Mouse (Mus musculus) adrenal gland, adult (tissue): Measurements from ENCODE around the gene Hnrnpl.

Experiments
- DNase-seq, 2 experiments: peaks; one replicate each; pipeline ENCODE4 v3.0.0; 2022 to 2023; ENCODE audit warnings: low spot score in 1 of 2; ENCODE audit not compliant: inconsistent age in 2 of 2

Gene Hnrnpl

DNA sequence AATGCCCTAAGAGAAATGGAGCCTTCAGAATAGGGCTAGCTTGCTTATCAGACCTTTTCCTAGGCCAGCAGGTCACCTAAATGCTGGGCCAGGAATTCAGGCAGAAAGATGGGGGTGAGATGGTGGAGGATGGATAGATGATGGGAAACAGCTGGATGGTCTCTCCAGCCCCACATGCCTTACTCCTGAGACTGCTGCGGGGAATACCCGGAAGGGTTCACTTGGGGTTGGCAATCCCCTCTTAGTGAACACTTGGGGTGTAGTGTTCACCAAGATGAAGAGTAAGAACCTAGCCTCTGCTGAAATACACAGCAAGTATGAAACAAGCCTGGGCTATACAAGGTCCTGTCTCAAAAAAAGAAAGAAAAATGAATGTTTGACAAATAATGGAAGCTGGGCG is 19.1 kb upstream of the Hnrnpl start:
- no peak for DNase-seq

DNA sequence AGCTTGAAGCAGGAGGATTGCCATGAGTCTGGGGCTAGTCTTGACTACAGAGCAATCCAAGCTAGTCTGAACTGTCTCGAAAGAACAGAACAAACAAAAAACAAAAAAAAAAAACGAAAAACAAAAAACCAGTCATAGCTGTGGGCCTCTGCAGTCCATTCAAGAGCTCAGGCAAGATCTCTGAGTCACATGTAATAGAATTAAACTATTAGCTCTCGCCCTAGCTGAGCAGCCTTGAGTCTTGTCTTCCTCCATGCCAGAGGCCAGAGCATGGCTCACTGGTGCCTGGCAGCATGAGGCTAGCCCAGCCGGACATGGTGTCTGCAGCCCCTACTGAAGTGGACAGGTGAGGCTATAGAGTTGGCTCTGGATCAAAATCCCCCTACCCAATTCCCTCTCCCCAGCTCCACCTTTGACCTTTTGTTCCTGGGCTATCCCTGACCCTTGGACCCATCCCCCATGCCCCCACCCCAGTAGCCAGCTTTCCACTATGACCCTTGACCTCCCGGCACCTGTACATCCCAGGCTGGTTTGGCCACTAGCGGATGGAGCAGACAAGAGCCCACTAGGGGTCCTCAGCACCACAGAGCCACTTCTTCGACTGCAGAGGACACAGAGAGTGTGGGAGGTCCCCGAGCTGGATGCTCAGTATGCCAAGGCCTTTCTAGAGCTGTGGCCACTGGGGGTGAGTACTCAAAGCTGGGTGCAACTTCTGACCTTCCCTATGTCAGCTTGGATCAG is 18.1 kb upstream of the Hnrnpl start:
- DNase-seq: peak in 1 of 2 experiments; percentile 59

DNA sequence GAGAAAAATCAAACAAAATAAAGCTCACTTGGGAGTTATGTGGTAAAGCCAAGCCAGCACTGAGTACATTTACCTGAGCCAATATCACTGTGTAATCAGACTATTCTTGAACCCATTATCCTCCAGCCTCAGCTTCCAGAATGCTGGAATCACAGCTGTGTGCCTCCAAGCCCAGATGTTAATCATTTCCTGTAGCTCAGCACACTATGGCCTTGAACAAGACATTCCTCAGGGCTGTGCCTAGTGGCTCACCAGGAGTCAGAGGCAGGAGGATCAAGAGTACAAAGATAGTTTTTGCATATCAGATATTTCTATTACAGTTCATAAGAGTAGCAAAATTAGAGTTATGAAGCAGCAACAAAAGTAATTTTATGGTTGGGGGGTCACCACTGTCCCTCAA is 16.6 kb upstream of the Hnrnpl start:
- DNase-seq: peak in 1 of 2 experiments; percentile 51

GRCm38 (mm10) chr7:28792391-28793185 is 15.8 kb upstream of the Hnrnpl start:
- DNase-seq: peak in 1 of 2 experiments; percentile 39

DNA sequence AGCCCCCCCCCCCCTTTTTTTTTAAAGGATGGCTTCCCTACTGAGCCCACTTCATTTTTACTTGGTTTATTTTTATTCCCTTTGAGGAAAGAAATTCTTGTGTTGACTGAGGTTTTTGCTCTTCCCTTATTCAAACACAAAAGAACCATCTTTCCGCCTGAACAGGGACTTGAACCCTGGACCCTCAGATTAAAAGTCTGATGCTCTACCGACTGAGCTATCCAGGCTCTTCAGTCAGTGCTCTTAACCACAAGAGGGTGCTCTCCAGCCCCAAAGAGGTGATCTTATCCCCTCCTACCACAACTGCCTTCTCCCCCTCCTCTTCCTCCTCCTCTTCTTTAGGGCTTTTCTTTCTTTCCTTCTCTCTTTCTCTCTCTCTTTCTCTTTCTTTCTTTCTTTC is 14.5 kb upstream of the Hnrnpl start:
- peak in 1 of 2 experiments; percentile 67 for DNase-seq

DNA sequence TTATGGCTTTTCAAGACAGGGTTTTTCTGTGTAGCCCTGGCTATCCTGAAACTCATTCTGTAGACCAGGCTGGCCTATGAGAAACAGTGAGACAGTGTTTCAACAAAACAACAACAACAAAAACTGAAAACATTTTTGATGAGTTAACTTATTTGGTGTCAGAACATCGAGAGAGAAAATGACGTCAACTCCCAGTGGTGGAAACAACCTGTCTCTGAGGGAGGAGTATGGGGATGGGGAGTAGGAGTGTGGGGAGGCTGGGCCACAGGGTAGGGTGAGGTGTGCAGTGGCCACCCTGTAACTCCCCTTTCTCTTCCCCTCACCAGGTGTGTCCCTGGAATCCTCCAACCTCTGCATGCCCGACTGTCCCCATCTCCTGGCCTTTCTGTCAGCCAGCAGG is 13.8 kb upstream of the Hnrnpl start:
- no peak for DNase-seq

DNA sequence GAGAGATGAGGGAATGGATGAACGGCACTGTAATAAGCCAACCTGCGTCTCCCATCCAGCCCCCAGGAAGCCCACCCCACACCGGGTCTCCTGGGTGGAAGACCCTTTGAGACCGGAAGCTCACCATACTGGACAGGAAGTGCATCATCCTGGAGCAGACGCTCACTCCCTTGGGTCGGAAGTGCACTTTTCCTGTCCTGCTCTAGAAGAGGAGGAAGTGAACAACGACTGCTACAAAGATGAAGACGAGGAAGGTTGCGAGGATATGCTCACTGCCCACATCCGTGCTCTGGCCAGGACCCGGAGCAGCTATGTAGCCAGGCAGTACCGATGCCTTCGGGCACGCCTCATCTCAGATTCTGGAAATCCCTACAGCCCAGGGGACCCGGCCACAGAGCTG is 12.5 kb upstream of the Hnrnpl start:
- peak in 1 of 2 experiments; percentile 61 for DNase-seq

GRCm38 (mm10) chr7:28796562-28796975 is 11.8 kb upstream of the Hnrnpl start:
- peak; percentile 91 to 95 for DNase-seq

DNA sequence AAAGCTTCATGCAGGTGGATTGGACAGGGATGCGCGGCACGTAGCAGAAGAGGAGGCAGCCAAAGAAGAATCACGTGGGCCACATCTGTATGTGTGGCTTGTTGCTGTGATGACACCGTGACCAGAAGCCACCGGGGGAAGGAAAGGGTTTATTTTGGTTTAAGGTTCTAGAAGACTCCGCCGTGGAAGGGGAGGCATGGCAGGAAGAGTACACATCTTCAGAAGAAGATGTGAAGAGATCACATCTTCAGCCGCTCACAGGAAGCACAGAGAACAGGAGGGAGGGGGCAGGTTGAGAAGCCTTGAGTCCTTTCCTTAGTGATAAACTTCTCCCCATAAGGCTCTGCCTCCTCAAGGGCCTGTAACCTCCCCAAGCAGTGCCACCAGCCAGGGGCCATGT is 8.3 kb upstream of the Hnrnpl start:
- no peak for DNase-seq

GRCm38 (mm10) chr7:28801451-28801850 is 6.9 kb upstream of the Hnrnpl start:
- no peak for DNase-seq

- DNase-seq: peak in 1 of 2 experiments; percentile 61
Observed at GRCm38 (mm10) chr7:28801901-28802670, 6.3 kb upstream of the Hnrnpl start.

DNA sequence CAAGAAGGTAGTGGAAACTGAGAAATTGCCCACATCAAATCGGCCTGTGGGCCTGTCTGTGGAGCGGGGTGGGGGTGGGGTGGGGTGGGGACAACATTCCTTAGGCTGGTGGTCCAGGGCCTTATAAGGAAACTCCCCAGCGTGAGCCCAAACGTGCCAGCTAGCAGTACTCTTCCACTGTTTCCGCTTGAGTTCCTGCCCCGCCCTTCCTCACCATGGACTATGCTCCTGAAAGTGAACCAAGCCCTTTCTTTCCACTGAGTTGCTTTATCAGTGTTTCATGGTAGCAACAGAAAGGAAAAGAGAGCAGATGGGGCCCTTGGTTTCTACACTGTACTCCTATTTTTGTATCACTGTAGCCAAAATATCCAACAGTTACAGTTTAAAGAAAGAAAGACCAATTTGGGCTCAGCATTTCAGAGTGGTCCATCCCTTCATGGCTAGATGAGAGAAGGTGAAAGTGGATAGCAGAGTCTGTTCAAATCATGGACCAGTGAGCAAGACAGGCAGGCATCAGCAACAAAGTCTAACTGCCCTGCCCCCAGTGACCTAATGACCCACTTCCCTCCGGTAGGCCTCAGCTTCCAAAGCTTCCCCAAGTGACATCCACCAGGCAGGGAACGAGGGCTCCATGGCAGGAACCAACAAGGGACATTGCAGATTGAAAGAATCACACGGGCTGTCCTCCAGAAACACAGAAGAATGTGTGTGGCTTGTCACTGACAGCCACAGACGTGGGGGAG is 5.3 kb upstream of the Hnrnpl start:
- DNase-seq: peak in 1 of 2 experiments; percentile 47

DNA sequence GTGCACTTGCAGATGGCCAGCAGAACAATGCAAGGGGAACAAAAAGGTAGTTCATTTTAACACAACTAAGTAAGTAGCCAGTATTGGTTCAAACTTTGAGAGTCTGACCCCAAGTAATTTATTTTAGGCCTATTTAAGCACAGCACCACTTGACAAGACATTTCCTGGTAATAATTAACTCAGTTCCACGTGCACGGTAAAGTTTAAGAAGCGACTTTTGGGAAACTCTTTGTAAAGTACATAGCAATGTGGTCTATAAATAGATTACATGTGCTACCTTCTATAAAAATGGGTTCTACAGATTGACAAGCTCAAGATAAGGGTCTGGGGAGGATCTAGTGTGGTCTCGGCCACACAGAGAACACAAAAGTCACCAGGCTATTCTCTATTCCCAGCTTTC is 4.6 kb upstream of the Hnrnpl start:
- DNase-seq: no peak

GRCm38 (mm10) chr7:28806869-28807268 is 1.5 kb upstream of the Hnrnpl start:
- DNase-seq: peak; percentile 18 to 55

DNA sequence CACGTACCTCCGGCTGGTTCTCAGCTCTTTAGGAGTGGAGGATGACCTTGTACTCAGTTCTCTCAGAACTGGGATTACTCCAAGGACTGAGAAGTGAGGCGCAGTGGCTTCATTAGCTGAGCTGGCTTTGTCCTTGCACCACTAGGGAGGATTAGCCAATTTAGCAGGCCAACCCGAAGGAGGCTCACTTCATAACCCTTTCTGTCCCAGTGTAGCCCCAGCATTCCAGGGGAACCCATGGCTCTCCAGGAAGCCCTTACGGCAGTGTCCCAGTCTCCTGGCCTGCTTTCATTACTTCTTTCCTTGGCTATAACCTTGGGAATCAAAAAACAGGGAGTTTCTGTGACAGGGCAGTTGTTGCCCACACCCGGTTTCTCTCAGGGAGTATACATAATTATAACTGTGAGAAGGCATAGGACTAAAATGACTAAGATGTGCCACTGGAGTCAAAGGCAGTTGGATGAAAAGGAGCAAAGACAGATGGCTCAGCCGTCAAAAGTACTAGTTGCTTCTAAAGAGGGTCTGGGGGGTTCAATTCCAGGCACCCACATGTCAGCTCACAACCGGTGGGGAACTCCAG is 610 bp upstream of the Hnrnpl start:
- peak; percentile 76 to 95 for DNase-seq

- peak; percentile 97 to 99 for DNase-seq
Observed at GRCm38 (mm10) chr7:28808957-28809393, 634 bp downstream of the Hnrnpl start.

DNA sequence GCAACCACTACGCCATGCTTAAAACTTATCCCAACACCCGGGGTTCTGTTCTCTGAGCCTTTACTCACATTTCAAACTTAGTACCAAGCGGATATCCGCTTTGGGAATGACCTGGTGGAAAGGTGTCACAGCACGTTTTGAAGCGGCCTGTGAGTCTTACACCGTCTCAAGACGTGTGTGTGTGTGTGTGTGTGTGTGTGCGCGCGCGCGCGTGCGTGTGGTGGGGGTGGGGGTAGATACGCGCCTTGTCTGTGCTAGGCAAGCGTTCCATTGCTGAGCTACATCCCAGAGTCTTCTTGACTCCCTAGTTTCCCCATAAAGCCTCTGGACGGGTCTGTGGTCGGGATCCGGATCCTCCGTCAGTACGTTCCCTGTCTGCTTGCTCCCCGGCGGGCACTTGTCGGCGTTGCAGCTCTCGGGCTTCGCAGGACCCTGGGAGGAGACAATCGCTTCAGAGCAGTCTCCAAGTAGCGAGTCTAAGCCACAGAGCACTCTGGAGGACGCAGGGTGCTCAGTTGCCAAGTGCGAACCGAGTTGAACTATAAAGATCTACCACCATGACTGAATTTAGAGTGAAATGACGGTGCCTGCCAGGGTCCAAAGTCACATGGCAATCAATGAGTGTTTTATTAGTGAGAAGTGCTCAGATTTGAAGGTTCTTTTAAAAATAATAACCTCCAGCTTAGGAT is 1.2 kb downstream of the Hnrnpl start:
- DNase-seq: peak; percentile 75 to 93

DNA sequence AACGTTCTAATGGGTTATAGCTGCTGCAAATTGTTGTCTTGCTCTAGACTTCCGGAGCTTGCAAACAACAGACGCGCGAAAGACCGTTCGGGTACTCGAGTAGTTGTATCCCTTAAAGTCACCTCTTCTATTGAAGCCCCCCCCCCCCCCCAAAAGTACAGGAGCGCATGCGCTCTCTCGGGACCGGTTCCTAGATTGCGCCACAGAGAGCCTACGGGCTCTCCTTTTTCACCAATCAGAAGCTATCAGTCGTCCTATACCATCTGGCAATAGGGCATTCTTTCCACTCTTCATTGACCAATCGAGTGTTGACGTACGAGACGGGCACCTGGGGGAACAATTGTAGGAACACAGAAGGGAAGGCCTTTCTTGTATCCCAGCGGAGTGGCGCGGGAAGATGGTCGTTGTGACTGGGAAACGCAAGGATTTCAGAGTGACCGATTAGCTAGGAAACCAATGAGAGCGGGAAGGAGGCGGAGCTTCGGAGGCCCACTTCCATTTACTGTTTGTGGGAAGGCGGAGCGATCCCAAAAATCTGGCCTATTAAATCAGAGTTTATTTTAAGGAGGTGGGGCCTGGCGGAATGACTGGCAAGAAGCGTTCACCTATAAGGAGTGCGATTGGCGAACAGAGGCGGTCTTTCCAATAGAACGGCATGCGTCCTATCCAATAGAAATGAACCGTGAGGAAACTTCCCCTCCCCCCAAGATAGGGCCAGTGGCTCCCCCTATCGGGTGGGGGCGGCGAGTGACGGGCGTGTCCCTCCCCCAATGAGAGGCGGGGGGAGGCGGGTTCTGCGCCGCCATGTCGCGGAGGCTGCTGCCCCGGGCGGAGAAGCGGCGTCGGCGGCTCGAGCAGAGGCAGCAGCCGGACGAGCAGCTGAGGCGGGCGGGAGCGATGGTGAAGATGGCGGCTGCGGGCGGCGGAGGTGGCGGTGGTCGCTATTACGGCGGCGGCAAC is 2.0 kb downstream of the Hnrnpl start:
- DNase-seq: peak; percentile 98 to 100

DNA sequence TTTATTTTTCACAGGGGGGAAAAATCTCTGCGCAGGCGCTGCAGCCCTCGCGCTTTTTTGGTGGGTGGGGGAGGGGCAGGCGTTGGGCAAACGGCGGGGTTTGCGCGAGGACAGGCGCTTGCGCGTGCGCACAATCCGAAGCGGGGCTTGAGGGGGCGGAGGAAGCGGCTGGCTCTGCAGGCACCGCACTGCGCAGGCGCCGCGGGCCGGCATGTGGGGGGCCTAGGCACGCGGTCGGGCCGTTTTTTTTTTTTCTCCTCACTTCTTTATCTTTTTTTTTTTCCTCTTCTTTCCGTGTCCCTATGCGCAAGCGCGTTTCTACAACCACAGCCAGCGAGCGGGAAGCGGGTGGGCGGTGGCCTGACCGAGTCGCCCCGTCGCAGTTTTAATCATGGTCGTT is 2.9 kb downstream of the Hnrnpl start:
- peak; percentile 95 to 97 for DNase-seq
